Mouse (Mus musculus): ENCODE measurements around the gene Pnpla1.

DNA sequence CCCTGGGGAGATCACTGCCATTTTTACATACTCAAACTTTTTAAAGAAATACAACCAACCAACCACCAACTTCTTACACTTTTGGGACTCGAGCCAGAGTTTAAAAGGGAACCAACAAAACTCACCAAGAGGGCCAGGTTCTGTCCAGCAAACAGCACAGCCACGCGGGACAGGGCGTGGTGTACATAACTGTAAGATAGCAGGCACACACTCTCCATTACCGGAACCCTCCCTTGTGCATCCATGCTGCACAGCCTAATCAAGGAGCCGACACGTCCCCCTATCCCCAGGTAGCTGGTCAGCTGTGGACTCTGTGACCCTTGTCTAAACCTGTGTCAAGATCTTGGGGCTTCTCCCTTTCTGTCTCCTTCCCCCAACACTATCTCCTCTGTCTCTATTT is 20.4 kb upstream of the Pnpla1 start:
- TF ChIP-seq CTCF (IDR thresholded peaks at IDR 0.05; ENCODE audit: extremely low read depth, insufficient read depth, low read length) (no peak), POLR2A (IDR thresholded peaks at IDR 0.05; ENCODE audit: extremely low read depth, insufficient read depth, low read length) (no peak)

All from cortical plate, adult 2 months (tissue).